Mouse (Mus musculus) heart, postnatal 36 days (tissue): Measurements from ENCODE around the gene Fhit. TPM values are rescaled to one million over a fixed set of nuclear protein-coding genes. Genes with fewer than 3 reads are reported as not detected.

Source experiments
- DNase-seq, 2 experiments: peaks; one replicate each; pipeline ENCODE4 v3.0.0; 2021 to 2022
- intact Hi-C: fragments of 180-260 bp; cut with DNase I; formaldehyde crosslinking; loops from one replicate; pipeline ENCODE4 v1.15.1; 2025
- total RNA-seq, 2 experiments: library from RNA; stranded (reverse); gene quantifications; 2 replicates each; pipeline ENCODE4 v1.2.3; 2021

Fhit gene
- total RNA-seq, 2 experiments from 2014 or later, result 1.6 to 2.7 TPM

DNA sequence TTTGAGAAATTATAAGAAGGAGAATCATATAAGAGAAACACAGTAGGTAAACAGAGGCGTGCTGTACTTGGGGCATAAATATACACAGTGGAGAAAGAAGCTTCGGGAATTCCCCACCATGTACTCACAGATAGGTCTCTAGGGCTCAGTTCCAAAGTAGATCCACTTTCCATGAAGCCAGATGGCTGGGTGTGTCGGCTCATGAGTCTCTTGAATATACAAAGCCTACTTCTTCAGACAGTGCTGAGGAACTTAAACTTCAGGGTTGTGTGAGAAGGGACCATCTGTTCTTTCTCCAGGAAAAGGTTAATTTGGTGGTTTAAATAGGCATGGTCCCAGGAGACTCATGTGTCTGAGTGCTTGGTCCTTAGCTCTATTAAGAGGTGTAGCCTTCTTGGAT, 1617.5 kb downstream of the Fhit start:
- DNase-seq, result no peak
- intact Hi-C loops, result no loop called here

GRCm38 (mm10) chr14:9535491-9535890, 1626.3 kb downstream of the Fhit start:
- no peak for DNase-seq
- intact Hi-C loops, result no loop called here

DNA sequence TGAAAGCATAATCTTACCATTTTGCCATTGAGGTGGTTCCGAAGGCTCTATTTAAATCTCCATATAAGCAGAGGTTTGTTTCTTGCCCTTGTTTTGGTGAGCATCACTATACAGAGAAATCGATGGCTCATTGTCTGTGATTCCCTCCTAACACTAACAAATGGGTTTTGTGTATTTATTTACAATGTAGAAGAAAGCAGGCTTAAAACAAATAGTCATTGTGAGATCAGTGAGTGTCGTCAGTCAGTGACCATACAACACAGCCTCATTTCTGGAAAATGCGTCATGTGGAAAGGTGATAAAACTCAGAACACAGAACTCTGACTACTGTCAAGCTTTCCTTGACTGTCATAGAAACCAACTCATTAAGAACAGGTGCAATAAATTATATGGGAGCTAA, 1632.6 kb downstream of the Fhit start:
- intact Hi-C loops, result no loop called here
- no peak for DNase-seq

- intact Hi-C loops, result no loop called here
- DNase-seq, result no peak
These were observed 1635.7 kb downstream of the Fhit start for GRCm38 (mm10) chr14:9526136-9526535.

DNA sequence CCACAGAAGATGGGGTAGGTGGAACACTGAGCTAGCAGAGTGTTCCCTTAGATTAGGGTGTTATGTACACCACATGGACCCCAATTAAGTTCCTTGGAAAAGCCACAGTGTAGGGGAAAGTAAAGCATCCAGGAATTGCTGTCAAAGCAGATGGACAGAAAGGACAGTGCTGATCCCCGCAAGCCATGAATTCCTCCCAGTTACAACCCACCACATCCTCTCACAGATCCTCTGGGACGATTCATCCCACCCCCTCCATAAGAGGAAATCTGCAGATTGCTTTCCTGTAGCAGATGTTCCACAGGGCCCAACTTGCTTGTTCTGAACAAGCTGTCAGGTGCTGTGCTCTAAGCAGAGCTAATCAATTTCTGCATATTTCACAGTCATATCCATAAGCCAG, 1644.2 kb downstream of the Fhit start:
- intact Hi-C loops, result no loop called here
- no peak for DNase-seq

- no peak for DNase-seq
- intact Hi-C loops, result no loop called here
These were observed 1652.2 kb downstream of the Fhit start for GRCm38 (mm10) chr14:9509678-9510077.

Other genes with a start within 250 kb of the Fhit start
- 1 to 10 TPM; 1.2 to 2.6 TPM for gene Gm3839, start 194.7 kb upstream of the Fhit start, total RNA-seq